Mouse (Mus musculus): ENCODE measurements around the gene Calu. TPM values are rescaled to one million over a fixed set of nuclear protein-coding genes. Genes with fewer than 3 reads are reported as not detected.

Calu gene
- total RNA-seq, 2 experiments from 2014 or later, result 100 to 101 TPM

DNA sequence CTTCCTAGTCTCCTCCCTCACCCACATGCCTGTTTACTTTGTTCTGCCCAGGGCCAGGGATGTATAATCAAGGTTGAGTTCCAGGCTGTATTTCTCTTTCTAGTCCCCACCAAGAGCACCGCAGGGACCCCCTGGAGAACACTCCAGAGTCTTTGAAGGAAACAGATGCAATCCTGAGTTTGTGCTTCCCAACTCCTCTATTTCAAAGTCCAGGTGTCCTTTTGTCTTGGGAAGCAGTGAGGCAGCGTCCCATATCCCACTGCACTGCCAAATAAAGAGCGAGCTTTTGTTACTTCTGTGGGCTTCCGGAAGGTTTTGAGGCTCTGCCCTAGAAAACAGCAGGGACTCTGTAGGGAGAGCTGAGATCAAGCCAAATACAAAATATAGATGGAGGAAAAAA, 52.0 kb downstream of the Calu start:
- no peak for DNase-seq (ENCODE audit: extremely low spot score in 1 of 2, low spot score in 2 of 2)
- intact Hi-C loops (cut with DNase I), result no loop called here

DNA sequence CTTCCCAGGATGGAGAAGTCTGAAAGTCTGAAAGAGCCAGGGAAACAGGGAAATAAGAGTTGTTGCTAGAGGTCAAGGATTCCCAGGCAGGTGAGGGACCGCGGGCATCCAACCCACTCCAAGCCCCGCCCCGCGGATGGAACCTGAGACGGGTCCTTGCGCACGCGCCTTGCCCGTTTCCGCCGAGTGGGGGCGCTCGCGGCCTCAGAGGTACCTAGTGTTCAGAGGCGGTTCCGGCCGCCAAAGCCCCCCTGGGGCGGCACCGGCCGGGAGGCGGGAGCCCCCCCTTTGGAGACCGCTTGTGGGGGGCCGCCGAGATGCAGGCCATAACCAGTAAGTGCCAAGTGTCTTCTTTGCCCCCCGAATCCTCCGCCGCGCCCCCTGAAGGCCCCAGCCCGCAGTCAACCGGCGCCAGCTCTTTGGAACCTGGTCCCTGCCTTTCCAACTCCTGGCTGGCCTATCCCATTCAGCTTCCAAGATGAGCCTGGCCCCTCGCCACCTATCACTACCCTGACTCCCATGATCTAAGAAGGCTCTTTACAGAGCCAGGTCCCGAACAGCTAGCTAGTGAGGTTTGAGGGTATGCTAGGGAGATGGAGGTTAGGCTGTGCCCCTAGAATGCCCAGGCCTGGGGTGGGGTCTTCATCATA, 54.9 kb downstream of the Calu start:
- intact Hi-C loops (cut with DNase I), result no loop called here
- DNase-seq (ENCODE audit: extremely low spot score in 1 of 2, low spot score in 2 of 2), result peak in 1 of 2 experiments; percentile 60

DNA sequence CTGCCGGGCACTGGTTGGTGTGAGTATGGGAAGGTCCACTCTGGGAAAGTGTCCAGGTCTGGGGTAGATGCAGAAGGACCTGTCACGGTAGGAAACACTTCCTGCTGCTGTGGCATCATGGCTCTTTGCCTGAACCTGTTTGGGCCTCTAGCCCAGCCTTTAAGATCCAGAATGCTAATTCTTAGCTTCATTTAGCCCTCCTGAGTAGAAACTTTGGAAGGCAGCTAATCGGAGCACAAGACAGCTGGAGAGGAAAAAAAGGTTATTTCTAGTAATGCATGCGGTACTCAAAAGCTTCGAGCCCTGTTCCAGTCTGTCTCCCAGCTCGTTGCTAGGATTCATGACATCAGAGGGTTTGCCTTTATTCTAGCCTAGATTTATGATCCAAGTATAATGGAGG, 58.5 kb downstream of the Calu start:
- peak in 1 of 2 experiments; percentile 20 for DNase-seq (ENCODE audit: extremely low spot score in 1 of 2, low spot score in 2 of 2)
- intact Hi-C loops (cut with DNase I), result no loop called here

DNA sequence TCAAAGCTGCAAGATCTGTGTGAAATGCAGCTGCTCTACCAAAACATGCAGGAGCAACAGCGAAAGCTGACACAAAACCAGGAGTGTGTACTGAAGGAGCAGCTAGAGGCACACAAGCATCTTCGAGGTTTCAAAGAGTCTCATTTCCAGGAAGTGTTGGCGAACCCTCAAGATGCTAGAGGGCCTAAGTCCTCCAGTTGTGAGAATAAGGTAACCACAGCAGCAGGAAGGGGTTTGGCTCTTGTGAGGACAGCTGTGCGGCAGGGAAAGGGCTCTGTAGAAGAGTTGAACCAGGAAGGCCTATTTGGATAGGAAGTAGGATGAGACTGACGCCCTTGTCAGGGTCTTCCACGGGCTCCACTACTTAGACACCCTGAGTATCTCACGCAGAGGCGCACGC, 67.6 kb downstream of the Calu start:
- no peak for DNase-seq (ENCODE audit: extremely low spot score in 1 of 2, low spot score in 2 of 2)

DNA sequence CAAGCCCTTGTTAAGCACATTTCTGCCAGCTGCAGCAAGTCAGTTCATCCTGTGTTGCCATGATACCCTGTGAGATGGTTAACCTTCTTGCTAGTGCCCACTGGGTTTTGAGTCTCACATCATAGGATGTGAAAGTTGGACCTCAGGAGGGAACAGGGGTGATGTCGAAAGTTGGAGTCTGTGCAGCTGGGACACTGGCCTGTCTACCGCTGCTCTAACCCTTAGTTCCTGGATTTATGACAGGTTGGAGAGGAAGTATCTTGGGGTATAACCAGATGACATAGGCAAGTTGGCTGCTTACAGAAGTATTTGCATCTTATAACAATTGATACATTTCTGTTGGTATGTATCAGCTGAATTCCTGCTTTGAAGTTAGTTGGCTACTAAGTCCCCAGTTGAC, 72.7 kb downstream of the Calu start:
- no peak for DNase-seq (ENCODE audit: extremely low spot score in 1 of 2, low spot score in 2 of 2)
- intact Hi-C loops (cut with DNase I), result no loop called here

More for the DNA sequence above, 67.6 kb downstream of the Calu start:
- intact Hi-C loops (cut with DNase I), result no loop called here

DNA sequence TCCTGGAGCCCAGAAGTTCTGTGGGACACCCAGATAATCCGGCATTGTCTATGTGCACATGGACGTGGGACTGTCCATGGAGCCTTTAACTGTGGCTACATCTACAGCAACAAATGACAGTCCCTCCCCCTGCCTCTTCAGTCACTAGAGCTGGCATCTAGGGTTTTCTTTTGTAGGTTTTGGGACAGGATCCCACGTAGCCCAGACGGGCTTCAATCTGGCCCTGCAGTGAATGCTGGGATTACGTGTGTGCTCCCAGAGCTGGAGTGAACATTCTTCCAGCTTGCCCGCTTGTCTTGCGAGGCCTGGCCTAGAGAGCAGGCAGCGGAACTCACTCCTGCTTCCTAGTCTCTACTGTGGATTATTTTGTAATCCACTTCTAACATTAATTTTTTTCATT, 77.2 kb downstream of the Calu start:
- DNase-seq (ENCODE audit: extremely low spot score in 1 of 2, low spot score in 2 of 2), result no peak
- intact Hi-C loops (cut with DNase I), result no loop called here

DNA sequence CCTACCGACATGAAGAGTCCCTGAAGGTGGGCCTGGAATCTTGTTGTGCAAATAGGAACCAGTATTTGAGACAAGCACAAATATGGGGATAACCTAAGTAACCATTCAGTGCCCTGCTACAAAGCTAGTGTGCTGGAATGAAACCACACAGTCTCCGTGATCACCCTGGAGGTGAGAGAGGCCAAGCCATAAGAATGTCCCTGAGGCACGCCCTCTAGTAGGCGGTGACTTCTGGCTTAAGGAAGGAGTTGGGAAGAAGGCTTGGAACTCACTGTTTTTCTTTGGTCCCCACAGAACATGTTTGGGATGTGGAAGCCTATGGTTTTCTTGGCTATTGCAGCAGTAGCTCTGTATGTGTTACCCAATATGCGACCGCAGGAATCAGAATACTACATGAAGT, 78.5 kb downstream of the Calu start:
- no peak for DNase-seq (ENCODE audit: extremely low spot score in 1 of 2, low spot score in 2 of 2)
- intact Hi-C loops (cut with DNase I), result no loop called here

Small RNAs within 50 kb of the gene (microRNA-seq; reads per million reads assigned to microRNA genes)
- not detected for gene Gm26220
- not detected for gene Gm44354

Other genes with a start within 250 kb of the Calu start
- gene Rbm28, start 183.1 kb upstream of the Calu start, total RNA-seq (2021), result 10 to 100 TPM; 29.4 to 32.8 TPM
- gene Prrt4, start 168.5 kb upstream of the Calu start, total RNA-seq (2021), result 1 to 10 TPM; 9.0 to 9.4 TPM
- gene Impdh1, start 131.7 kb upstream of the Calu start, total RNA-seq (2021), result 100 to 1,000 TPM; 111 to 112 TPM
- 1 to 10 TPM; 6.1 to 6.2 TPM for gene Hilpda, start 75.6 kb upstream of the Calu start, total RNA-seq (2021)
- gene Fam71f2, start 68.5 kb upstream of the Calu start, total RNA-seq (2021), result under 1 TPM in 1 of 2 experiments, not detected in 1; 0.43 TPM
- not detected for gene Fam71f1, start 28.9 kb upstream of the Calu start, total RNA-seq (2021)
- under 1 TPM; 0.39 to 0.99 TPM for gene Opn1sw, start 40.4 kb downstream of the Calu start, total RNA-seq (2021)
- gene Ccdc136, start 48.2 kb downstream of the Calu start, total RNA-seq (2021), result 100 to 1,000 TPM in 1 of 2 experiments, 10 to 100 TPM in 1; 95.7 to 101 TPM
- gene Flnc, start 85.2 kb downstream of the Calu start, total RNA-seq (2021), result 1 to 10 TPM; 1.8 to 2.0 TPM
- gene Atp6v1f, start 119.6 kb downstream of the Calu start, total RNA-seq (2021), result 100 to 1,000 TPM; 246 to 249 TPM
- gene Atp6v1fnb, start 123.4 kb downstream of the Calu start, total RNA-seq (2021), result 1 to 10 TPM in 1 of 2 experiments, under 1 TPM in 1; 0.54 to 1.1 TPM
- gene Kcp, start 159.9 kb downstream of the Calu start, total RNA-seq (2021), result 1 to 10 TPM; 6.7 to 8.9 TPM
- 1 to 10 TPM; 3.1 to 3.5 TPM for gene Irf5, start 178.6 kb downstream of the Calu start, total RNA-seq (2021)